Mouse (Mus musculus): ENCODE measurements around the gene Ktn1. TPM values are rescaled to one million over a fixed set of nuclear protein-coding genes. Genes with fewer than 3 reads are reported as not detected.

Gene Ktn1
- total and polyA plus RNA-seq, 2 experiments from 2014 or later = 55.3 to 79.9 TPM

DNA sequence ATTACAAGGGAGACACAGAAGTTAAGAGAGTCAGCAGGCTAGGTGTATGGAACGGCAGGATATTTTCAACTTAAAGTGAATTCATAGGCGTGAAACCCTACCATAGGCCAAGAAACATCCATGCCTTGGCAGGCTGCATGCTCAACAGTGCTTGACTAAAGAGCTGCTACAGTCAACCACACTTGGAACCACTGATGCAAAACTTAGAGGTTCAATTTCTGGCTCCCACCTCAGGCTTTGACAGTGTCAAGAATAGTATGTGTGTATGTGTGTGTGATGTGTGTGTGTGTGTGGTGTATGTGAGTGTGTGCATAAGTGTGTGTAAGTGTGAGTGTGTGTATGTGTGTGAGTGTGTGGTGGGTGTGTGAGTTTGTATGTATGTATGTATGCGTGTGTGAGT, 127.3 kb downstream of the Ktn1 start:
- DNase-seq (no peak), ATAC-seq (no peak)
- no peak overlapping the region for H3K27ac ChIP-seq (ENCODE audit: low read depth, low read length)
- no peak overlapping the region for H3K4me3 ChIP-seq (ENCODE audit: low read depth, low read length)
- no peaks in the 10 kb centered on the region for H3K4me1 ChIP-seq (ENCODE audit: insufficient read depth)
- no peaks in the 10 kb centered on the region for H3K27me3 ChIP-seq (ENCODE audit: insufficient read depth, low read length)
- no peak for TF ChIP-seq CTCF (IDR thresholded peaks at IDR 0.05; ENCODE audit: low read depth)
- H3K9ac ChIP-seq = no peak overlapping the region
- H3K4me2 ChIP-seq (ENCODE audit: low read depth) = no peak overlapping the region
- 89% methylated on average over 3 of the region's 3 CpGs for WGBS
- H3K36me3 ChIP-seq (ENCODE audit: insufficient read depth) = no peaks in the 10 kb centered on the region
- no peaks in the 10 kb centered on the region for H3K9me3 ChIP-seq (ENCODE audit: low read length)

DNA sequence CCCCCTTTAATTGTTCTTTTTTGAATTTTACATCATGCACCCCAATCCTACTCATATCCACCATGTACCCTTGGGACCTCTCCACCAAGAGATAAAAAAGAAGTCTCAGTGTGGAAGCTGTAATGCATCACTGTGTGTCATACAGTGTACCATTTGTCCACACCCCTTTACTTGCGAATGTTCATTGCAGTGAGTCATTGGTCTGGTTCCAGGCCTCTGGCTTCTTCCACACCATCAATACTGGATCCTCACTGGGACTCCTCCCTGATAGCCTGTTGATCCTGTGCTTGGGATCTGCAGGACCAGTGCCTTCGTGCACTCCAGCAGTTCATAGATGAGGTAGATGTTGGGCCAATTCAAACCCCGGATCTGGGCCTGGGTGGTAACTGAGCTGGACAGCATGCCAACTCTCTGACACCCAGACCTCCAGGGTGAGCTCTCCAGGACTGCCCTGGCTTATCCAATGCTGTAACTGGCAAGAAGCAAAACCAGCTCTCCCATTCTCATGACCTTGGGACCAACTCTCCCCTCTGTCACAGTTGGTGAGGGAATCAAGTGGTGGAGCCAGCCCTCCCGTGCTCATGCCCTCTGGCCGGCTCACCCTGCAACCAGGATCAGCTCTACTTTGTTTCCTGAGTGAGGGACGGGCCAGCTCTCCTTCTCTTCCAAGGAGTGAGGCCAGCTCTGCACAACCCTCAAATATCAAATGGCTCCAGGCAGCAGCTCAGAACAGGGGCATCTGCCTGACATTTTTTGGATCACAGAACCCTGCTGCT, 128.2 kb downstream of the Ktn1 start:
- Histone ChIP-seq H3K27ac (ENCODE audit: low read depth, low read length) (no peak overlapping the region), H3K9ac (no peak overlapping the region), H3K9me3 (ENCODE audit: low read length) (no peaks in the 10 kb centered on the region), H3K4me2 (ENCODE audit: low read depth) (no peak overlapping the region), H3K36me3 (ENCODE audit: insufficient read depth) (no peaks in the 10 kb centered on the region), H3K4me3 (ENCODE audit: low read depth, low read length) (no peak overlapping the region), H3K4me1 (ENCODE audit: insufficient read depth) (no peaks in the 10 kb centered on the region), H3K27me3 (ENCODE audit: insufficient read depth, low read length) (no peaks in the 10 kb centered on the region)
- ATAC-seq (no peak), DNase-seq (no peak)
- WGBS = 83% methylated on average over 6 of the region's 6 CpGs
- TF ChIP-seq CTCF (IDR thresholded peaks at IDR 0.05; ENCODE audit: low read depth) = no peak

GRCm38 (mm10) chr14:47786112-47786511, 137.9 kb downstream of the Ktn1 start:
- H3K9ac ChIP-seq = no peak overlapping the region
- H3K36me3 ChIP-seq (ENCODE audit: insufficient read depth) = no peaks in the 10 kb centered on the region
- DNase-seq = no peak
- H3K27ac ChIP-seq (ENCODE audit: low read depth, low read length) = no peak overlapping the region
- ATAC-seq = no peak
- no peaks in the 10 kb centered on the region for H3K27me3 ChIP-seq (ENCODE audit: insufficient read depth, low read length)
- H3K4me2 ChIP-seq (ENCODE audit: low read depth) = no peak overlapping the region
- H3K4me1 ChIP-seq (ENCODE audit: insufficient read depth) = no peaks in the 10 kb centered on the region
- no peak for TF ChIP-seq CTCF (IDR thresholded peaks at IDR 0.05; ENCODE audit: low read depth)
- no peak overlapping the region for H3K4me3 ChIP-seq (ENCODE audit: low read depth, low read length)
- no peaks in the 10 kb centered on the region for H3K9me3 ChIP-seq (ENCODE audit: low read length)
- 13% methylated on average over 4 of the region's 4 CpGs for WGBS

Other genes starting within 250 kb of the Ktn1 start
- gene Dlgap5, start 230.0 kb upstream of the Ktn1 start, total RNA-seq (2014; rRNA removed) = 2.3 and 9.4 TPM in 2 replicates
- gene Dlgap5, start 230.0 kb upstream of the Ktn1 start, polyA plus RNA-seq (2015; fragmentation: Nextera tagmentation; extraction: Ambion mirVana) = 2.9 and 3.3 TPM in 2 replicates
- 18.9 and 20.0 TPM in 2 replicates for gene Fbxo34, start 198.0 kb upstream of the Ktn1 start, total RNA-seq (2014; rRNA removed)
- 23.0 and 33.8 TPM in 2 replicates for gene Fbxo34, start 198.0 kb upstream of the Ktn1 start, polyA plus RNA-seq (2015; fragmentation: Nextera tagmentation; extraction: Ambion mirVana)
- gene Atg14, start 77.8 kb upstream of the Ktn1 start, total RNA-seq (2014; rRNA removed) = 8.1 and 10.1 TPM in 2 replicates
- gene Atg14, start 77.8 kb upstream of the Ktn1 start, polyA plus RNA-seq (2015; fragmentation: Nextera tagmentation; extraction: Ambion mirVana) = 22.0 and 31.7 TPM in 2 replicates

Measured in forebrain, postnatal 0 days (tissue).